Mouse (Mus musculus): ENCODE data around the gene Utp14a. TPM values are rescaled to one million over a fixed set of nuclear protein-coding genes. Genes with fewer than 3 reads are reported as not detected.

Utp14a gene
- polyA plus RNA-seq, 1 experiment from 2014 or later, result 20.1 TPM

DNA sequence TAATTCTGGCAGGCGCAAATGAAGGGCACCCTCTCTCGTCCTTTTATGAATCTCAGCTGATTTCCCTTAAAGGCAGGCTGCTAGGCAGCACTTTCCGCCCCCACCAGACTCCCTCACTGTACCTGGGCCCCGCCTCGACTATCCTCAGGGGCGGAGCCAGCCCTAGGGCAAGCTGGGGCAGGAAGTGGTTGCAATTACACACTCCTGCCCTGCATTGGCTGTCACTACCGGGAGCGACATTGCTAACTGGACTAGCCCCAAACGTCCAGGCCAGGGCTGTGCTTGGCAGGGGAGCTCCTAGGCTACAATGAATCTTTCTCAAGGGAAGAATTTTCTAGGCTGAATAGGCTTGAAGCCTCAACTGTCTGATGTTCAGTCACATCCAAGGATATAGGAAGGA, 61.5 kb downstream of the Utp14a start:
- no peaks in the 10 kb centered on the region for H3K27me3 ChIP-seq (ENCODE audit: control insufficient read depth, insufficient read depth, low read length)
- H3K4me2 ChIP-seq (replicated peaks; ENCODE audit: low read depth, low read length), result no peak overlapping the region
- H3K4me3 ChIP-seq (ENCODE audit: low read depth, low read length), result no peak overlapping the region
- H3K36me3 ChIP-seq (ENCODE audit: control insufficient read depth, insufficient read depth, low read length), result no peaks in the 10 kb centered on the region
- no peak for ATAC-seq (ENCODE audit: insufficient number of reproducible peaks, insufficient read depth, low FRiP score, low read depth)
- WGBS, result 23% methylated on average over 9 of the region's 9 CpGs
- no peak overlapping the region for H3K9ac ChIP-seq (replicated peaks; ENCODE audit: low read depth, low read length)
- H3K4me1 ChIP-seq (ENCODE audit: control insufficient read depth, insufficient read depth, low read length), result no peaks in the 10 kb centered on the region
- no peaks in the 10 kb centered on the region for H3K9me3 ChIP-seq (ENCODE audit: control insufficient read depth, low read depth, low read length)
- no peak overlapping the region for H3K27ac ChIP-seq (ENCODE audit: low read length)

Other genes starting within 250 kb of the Utp14a start
- 4.3 and 5.1 TPM in 2 replicates for gene Apln, start 222.0 kb upstream of the Utp14a start, polyA plus RNA-seq (2014; fragmentation: Nextera tagmentation; extraction: Ambion mirVana)
- gene Xpnpep2, start 148.1 kb upstream of the Utp14a start, polyA plus RNA-seq (2014; fragmentation: Nextera tagmentation; extraction: Ambion mirVana), result 1.1 and 1.2 TPM in 2 replicates
- gene Sash3, start 110.4 kb upstream of the Utp14a start, polyA plus RNA-seq (2014; fragmentation: Nextera tagmentation; extraction: Ambion mirVana), result 2.5 and 3.3 TPM in 2 replicates
- gene Zdhhc9, start 48.0 kb upstream of the Utp14a start, polyA plus RNA-seq (2014; fragmentation: Nextera tagmentation; extraction: Ambion mirVana), result 7.1 and 8.2 TPM in 2 replicates
- gene Bcorl1, start 84.5 kb downstream of the Utp14a start, polyA plus RNA-seq (2014; fragmentation: Nextera tagmentation; extraction: Ambion mirVana), result 8.0 and 9.3 TPM in 2 replicates
- gene Elf4, start 206.3 kb downstream of the Utp14a start, polyA plus RNA-seq (2014; fragmentation: Nextera tagmentation; extraction: Ambion mirVana), result 13.5 and 15.2 TPM in 2 replicates

Data from stomach, embryonic 14.5 days (tissue).